Mouse (Mus musculus): ENCODE measurements around the gene Adra1b.

Gene Adra1b

DNA sequence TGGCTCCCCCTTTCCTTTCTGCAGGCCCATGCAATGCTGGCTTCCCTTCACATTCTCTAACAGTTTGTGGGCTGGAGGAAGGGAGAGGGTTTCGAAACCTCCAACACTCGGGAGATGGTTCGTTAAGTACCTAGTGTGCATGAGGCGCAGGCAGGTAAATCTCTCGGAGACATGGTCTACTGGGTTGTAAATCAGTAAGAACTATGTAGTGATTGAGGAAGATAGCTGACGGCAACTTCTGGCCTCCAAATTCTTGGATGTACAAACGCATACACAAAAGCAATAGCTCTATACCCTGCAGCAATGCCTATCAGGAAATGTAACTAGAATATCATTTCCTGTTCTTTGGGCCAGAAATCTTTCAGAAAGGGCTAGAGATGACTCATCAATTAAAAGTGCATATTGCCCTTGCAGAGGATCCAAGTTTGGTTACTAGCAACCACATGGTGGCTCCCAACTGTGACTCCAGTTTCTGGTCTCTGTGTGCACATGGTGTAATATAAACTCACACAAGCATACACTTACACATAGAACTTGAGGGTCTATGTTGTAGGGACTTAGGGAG, 172.2 kb downstream of the Adra1b start:
- in situ Hi-C loops (cut with MboI, MseI), result no loop called here

DNA sequence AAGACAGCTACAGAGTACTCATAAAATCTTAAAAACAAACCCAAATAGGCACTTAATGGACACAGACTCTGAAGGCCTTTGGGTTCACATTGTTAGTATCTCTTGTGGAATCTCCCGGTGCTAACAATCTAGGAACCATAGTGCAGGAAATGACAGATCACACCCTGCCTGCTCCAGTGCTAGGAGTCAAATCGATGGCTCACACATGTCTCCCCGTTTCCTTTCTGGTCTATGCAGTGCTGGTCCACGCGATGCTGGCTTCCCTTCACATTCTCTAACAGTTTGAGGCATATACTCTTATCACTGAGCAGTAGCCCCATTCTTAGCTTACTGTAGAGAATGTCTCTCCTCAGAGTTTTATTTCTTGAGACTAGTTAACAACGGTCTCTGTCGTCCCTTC, 173.2 kb downstream of the Adra1b start:
- in situ Hi-C loops (cut with MboI, MseI), result no loop called here

All from regulatory T cell (primary cell).